Mouse (Mus musculus) stomach, postnatal 0 days (tissue): ENCODE results near the gene Olfr594. TPM values are rescaled to one million over a fixed set of nuclear protein-coding genes. Genes with fewer than 3 reads are reported as not detected.

Experiments
- microRNA-seq: library from miRNA; unstranded; fragments of <30 nt; microRNA quantifications from one replicate; pipeline ENCODE4, GENCODE M21; 2016
- polyA plus RNA-seq: library from polyadenylated mRNA; unstranded; fragments of >200 nt; fragmentation: Nextera tagmentation; extraction: Ambion mirVana; gene quantifications from 2 replicates; pipeline ENCODE4 v1.2.1, GENCODE M21; 2015

Gene Olfr594
- polyA plus RNA-seq, 1 experiment from 2014 or later: not detected

Small RNA genes lying within 50 kb of the gene (microRNA-seq; reads per million reads assigned to microRNA genes)
- gene Gm23550 (not detected), gene Gm25171 (not detected)

Other genes with a start within 250 kb of the Olfr594 start
- gene Olfr577, start 241.1 kb upstream of the Olfr594 start, polyA plus RNA-seq: not detected in 2 replicates
- gene Olfr578, start 227.7 kb upstream of the Olfr594 start, polyA plus RNA-seq: not detected in 2 replicates
- not detected in 2 replicates for gene Olfr582, start 179.0 kb upstream of the Olfr594 start, polyA plus RNA-seq
- not detected in 2 replicates for gene Olfr583, start 165.7 kb upstream of the Olfr594 start, polyA plus RNA-seq
- not detected in 2 replicates for gene Olfr584, start 135.1 kb upstream of the Olfr594 start, polyA plus RNA-seq
- not detected in 2 replicates for gene Olfr585, start 119.3 kb upstream of the Olfr594 start, polyA plus RNA-seq
- 0.04 TPM in 1 of 2 replicates, not detected in the other for gene Olfr586, start 91.4 kb upstream of the Olfr594 start, polyA plus RNA-seq
- not detected in 2 replicates for gene Olfr588-ps1, start 76.1 kb upstream of the Olfr594 start, polyA plus RNA-seq
- not detected in 2 replicates for gene Olfr589, start 60.6 kb upstream of the Olfr594 start, polyA plus RNA-seq
- gene Olfr591, start 38.7 kb upstream of the Olfr594 start, polyA plus RNA-seq: not detected in 2 replicates
- gene Olfr592, start 32.2 kb upstream of the Olfr594 start, polyA plus RNA-seq: 0.04 TPM in 1 of 2 replicates, not detected in the other
- not detected in 2 replicates for gene Olfr593, start 5.1 kb upstream of the Olfr594 start, polyA plus RNA-seq
- not detected in 2 replicates for gene Usp17ld, start 35.5 kb downstream of the Olfr594 start, polyA plus RNA-seq
- gene Olfr596, start 88.7 kb downstream of the Olfr594 start, polyA plus RNA-seq: not detected in 2 replicates
- not detected in 2 replicates for gene Olfr597, start 99.3 kb downstream of the Olfr594 start, polyA plus RNA-seq
- gene Olfr598, start 106.6 kb downstream of the Olfr594 start, polyA plus RNA-seq: not detected in 2 replicates
- not detected in 2 replicates for gene Olfr599, start 118.9 kb downstream of the Olfr594 start, polyA plus RNA-seq
- gene Olfr600, start 132.7 kb downstream of the Olfr594 start, polyA plus RNA-seq: not detected in 2 replicates
- not detected in 2 replicates for gene Olfr601, start 145.7 kb downstream of the Olfr594 start, polyA plus RNA-seq
- gene Olfr603, start 169.2 kb downstream of the Olfr594 start, polyA plus RNA-seq: not detected in 2 replicates
- not detected in 2 replicates for gene Usp17lc, start 198.1 kb downstream of the Olfr594 start, polyA plus RNA-seq
- gene Olfr605, start 228.4 kb downstream of the Olfr594 start, polyA plus RNA-seq: not detected in 2 replicates
- not detected in 2 replicates for gene Olfr606, start 232.1 kb downstream of the Olfr594 start, polyA plus RNA-seq
- not detected in 2 replicates for gene Olfr607, start 247.2 kb downstream of the Olfr594 start, polyA plus RNA-seq